Mouse (Mus musculus) olfactory bulb, adult 2 months (tissue): ENCODE measurements around the gene A030005K14Rik. TPM values are rescaled to one million over a fixed set of nuclear protein-coding genes. Genes with fewer than 3 reads are reported as not detected.

Source experiments
- H3K27ac ChIP-seq: fragments of 200-500 bp; 2 replicates; pipeline ENCODE4 v1.5.1; 2012; ENCODE audit warnings: low read depth, low read length; ENCODE audit not compliant: insufficient read depth
- H3K4me1 ChIP-seq: fragments of 200-500 bp; 2 replicates; pipeline ENCODE4 v1.6.1; 2012; ENCODE audit warnings: low read length; ENCODE audit not compliant: control insufficient read depth, insufficient read depth
- H3K4me3 ChIP-seq: fragments of 200-500 bp; 2 replicates; pipeline ENCODE4 v1.5.1; 2012; ENCODE audit warnings: mild to moderate bottlenecking, low read depth, low read length, moderate library complexity; ENCODE audit not compliant: insufficient read depth
- CTCF ChIP-seq: fragments of 200-500 bp; IDR thresholded peaks from 2 replicates; pipeline ENCODE4 v1.5.1; 2012; ENCODE audit warnings: low read depth, mild to moderate bottlenecking, low read length, moderate library complexity; ENCODE audit not compliant: insufficient read depth
- POLR2A ChIP-seq: fragments of 200-500 bp; IDR thresholded peaks from 2 replicates; pipeline ENCODE4 v1.6.1; 2012; ENCODE audit warnings: mild to moderate bottlenecking, low read depth, low read length, moderate library complexity; ENCODE audit not compliant: insufficient read depth
- WGBS: fragments of 180-500 bp; shearing (Covaris S2); methylation state at CpG from one replicate; pipeline ENCODE4 v1.1.7; 2018; 5-methylcytosine and 5-hydroxymethylcytosine counted together
- polyA plus RNA-seq: library from polyadenylated mRNA; stranded (reverse); fragments of >200 nt; gene quantifications from 2 replicates; pipeline ENCODE4 v1.2.4, GENCODE M21; 2012; ENCODE audit warnings: low replicate concordance; ENCODE audit not compliant: missing spikeins, insufficient read depth, insufficient read length

The A030005K14Rik gene
- polyA plus RNA-seq, 1 experiment = not detected

- WGBS = 80% methylated on average over 1 of the region's 2 CpGs
- H3K4me3 ChIP-seq = no peak within 1 kb of the TSS
- H3K4me1 ChIP-seq = no peaks in the 10 kb centered on the region; the same call in 1 of the 2 replicates
- TF ChIP-seq POLR2A (no peak), CTCF (no peak)
- no peak within 1 kb of the TSS for H3K27ac ChIP-seq
These were observed 16.8 kb downstream of the A030005K14Rik start, which contains the start of gene Krtap28-10 for GRCm38 (mm10) chr1:83042380-83042779. Gene Krtap28-10, minus strand, starts transcription at chr1:83042480.

DNA sequence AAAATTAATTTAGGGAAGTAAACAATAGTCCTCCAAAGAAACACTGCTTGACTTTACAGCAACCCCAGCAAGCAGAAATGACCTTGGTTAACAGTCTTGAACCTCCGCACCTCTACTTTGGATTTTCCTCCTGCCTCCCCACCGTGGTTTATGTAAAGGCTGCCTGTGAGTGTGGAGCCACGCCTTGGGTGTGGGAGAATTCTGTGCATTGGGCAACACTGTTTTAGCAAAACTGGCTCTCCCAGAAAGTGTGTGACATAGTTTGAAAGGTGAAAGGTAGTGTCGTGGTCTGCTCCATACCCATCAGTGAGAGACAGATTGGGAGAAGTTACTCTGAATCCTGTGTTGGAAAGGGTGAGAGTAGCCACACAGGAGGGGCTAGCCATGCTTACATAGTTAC, 20.1 kb downstream of the A030005K14Rik start:
- 89% methylated on average over 4 of the region's 4 CpGs for WGBS
- Histone ChIP-seq H3K4me3 (no peak overlapping the region), H3K4me1 (no peaks in the 10 kb centered on the region; the same call in 1 of the 2 replicates), H3K27ac (no peak overlapping the region)
- TF ChIP-seq CTCF (no peak), POLR2A (no peak)

GRCm38 (mm10) chr1:83038109-83038672, 21.0 kb downstream of the A030005K14Rik start, which contains the start of gene Slc19a3:
Gene Slc19a3, minus strand, starts transcription at chr1:83038448.
- Histone ChIP-seq H3K27ac (peak within 1 kb of the TSS; percentile 56; the same call in 1 of the 2 replicates), H3K4me3 (peak within 1 kb of the TSS; percentile 56), H3K4me1 (no peaks in the 10 kb centered on the region; the same call in 1 of the 2 replicates)
- WGBS = 1% methylated on average over 25 of the region's 25 CpGs
- TF ChIP-seq CTCF = no peak
- TF ChIP-seq POLR2A = no peak

- WGBS = 74% methylated on average over 11 of the region's 11 CpGs
- TF ChIP-seq CTCF = no peak
- no peak for TF ChIP-seq POLR2A
- Histone ChIP-seq H3K4me1 (no peaks in the 10 kb centered on the region; the same call in 1 of the 2 replicates), H3K4me3 (no peak overlapping the region), H3K27ac (no peak overlapping the region)
These were observed 22.1 kb downstream of the A030005K14Rik start for GRCm38 (mm10) chr1:83036892-83037667.

- 71% methylated on average over 5 of the region's 5 CpGs for WGBS
- TF ChIP-seq CTCF (no peak), POLR2A (no peak)
- no peak overlapping the region for H3K27ac ChIP-seq
- H3K4me3 ChIP-seq = no peak overlapping the region
- no peaks in the 10 kb centered on the region; the same call in 1 of the 2 replicates for H3K4me1 ChIP-seq
These were observed 24.7 kb downstream of the A030005K14Rik start for GRCm38 (mm10) chr1:83034509-83034908.

DNA sequence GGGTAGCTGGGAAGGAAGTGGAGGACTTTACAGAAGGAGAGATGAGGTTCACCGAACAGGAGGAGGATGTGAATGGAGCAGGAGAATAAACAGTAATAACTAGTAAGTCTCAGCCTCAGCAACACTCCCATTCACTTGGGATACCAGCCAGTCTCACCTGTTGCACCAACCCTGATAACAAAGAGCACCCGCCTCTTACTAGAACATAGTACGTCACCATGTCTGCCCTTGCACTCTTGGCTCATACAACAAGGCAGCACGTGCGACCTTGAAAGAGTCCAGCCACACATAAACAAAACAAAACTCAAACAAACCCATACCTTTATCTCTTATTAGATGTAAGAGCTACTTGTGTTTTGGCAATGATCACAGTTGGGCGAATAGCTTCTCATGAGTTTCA, 26.7 kb downstream of the A030005K14Rik start:
- TF ChIP-seq POLR2A (no peak), CTCF (no peak)
- no peak overlapping the region for H3K27ac ChIP-seq
- H3K4me3 ChIP-seq = no peak overlapping the region
- no peaks in the 10 kb centered on the region for H3K4me1 ChIP-seq
- WGBS = 89% methylated on average over 6 of the region's 6 CpGs

DNA sequence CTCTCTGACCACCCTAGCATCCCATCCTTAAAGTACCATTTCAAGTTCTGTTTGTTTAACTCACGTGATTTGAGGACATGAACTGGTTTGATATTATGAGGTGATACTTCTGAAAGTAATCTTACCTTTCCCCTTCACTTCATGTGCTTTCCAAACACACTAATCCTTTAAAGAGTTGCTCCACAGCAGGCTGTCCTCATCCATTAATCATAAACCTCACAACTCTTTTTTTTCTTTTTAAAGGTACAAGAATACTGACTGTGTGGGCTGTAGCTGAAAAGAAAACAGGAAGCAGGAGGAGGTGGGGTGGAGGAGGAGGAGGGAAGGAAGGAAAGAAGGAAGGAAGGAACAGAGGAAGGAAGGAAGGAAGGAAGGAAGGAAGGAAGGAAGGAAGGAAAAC, 27.2 kb downstream of the A030005K14Rik start:
- WGBS = 46% methylated on average over 1 of the region's 1 CpGs
- no peak overlapping the region for H3K4me3 ChIP-seq
- no peaks in the 10 kb centered on the region for H3K4me1 ChIP-seq
- TF ChIP-seq POLR2A = no peak
- no peak for TF ChIP-seq CTCF
- no peak overlapping the region for H3K27ac ChIP-seq

DNA sequence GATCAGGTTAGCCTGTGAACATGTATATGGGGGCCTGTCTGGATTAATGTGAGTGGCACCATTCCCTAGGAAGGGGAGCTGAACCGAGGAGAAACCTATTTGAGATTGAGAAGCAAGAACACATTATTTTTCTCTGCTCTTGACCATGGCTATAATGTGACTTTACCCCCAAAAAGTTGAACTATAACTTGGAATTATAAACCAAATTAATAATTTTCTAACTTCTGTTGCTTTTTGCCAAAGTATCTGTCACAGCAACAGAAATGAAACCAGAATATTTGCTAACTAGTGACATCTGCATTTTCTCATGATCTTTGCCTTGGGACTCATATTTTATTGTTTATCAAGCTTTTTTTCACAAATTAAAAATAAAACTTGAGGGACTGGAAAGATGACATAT, 42.6 kb downstream of the A030005K14Rik start:
- Histone ChIP-seq H3K4me3 (no peak overlapping the region), H3K4me1 (no peaks in the 10 kb centered on the region), H3K27ac (no peak overlapping the region)
- TF ChIP-seq POLR2A (no peak), CTCF (no peak)
- 75% methylated on average over 1 of the region's 1 CpGs for WGBS

GRCm38 (mm10) chr1:83015329-83015879, 43.8 kb downstream of the A030005K14Rik start:
- no peak for TF ChIP-seq POLR2A
- no peak for TF ChIP-seq CTCF
- no peak overlapping the region for H3K4me3 ChIP-seq
- no peaks in the 10 kb centered on the region for H3K4me1 ChIP-seq
- WGBS = 88% methylated on average over 10 of the region's 10 CpGs
- H3K27ac ChIP-seq = no peak overlapping the region
